Mouse (Mus musculus): Measurements from ENCODE around the gene Pld4.
"Not testable (repeated sequence)": the region's sequence is repeated elsewhere in the genome, so short reads cannot be mapped to it uniquely, and the experiment has no call there.

The Pld4 gene

DNA sequence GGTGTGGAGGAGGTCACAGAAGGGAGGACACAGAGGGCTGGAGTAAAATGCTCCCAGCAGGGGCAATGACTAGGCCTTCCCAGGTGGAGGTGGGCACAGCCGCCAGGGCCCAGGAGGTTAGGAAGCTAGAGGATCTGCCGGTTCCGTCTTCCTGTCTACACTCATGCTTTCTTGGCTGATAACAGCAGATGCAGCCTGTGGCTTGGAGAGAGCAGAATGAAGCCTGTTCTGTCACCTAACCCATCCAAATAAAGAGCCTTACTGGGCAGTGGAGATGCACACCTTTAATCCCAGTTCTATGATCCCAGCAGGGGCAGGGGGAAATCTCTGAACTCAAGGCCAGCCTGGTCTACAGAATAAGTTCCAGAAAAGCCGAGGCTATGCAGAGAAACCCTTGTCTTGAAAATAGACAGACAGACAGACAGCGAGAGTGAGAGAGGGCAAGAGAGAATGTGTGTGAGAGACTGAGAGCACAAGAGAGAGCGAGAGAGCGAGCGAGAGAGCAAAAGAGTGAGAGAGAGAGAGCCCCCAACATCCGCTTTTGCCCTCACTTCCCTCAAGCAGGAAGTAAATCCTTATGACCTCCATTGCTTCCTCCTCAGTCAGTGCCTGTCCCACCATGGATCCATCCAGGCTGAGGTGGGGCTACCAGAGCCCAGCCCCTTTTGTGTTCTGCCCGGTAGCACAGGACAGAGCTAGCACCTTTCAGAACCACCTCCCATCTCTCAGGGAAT is 38.9 kb downstream of the Pld4 start:
- peak in 1 of 2 experiments; percentile 8 for DNase-seq (ENCODE audit: inconsistent age in 2 of 2, low spot score in 1 of 2)

DNA sequence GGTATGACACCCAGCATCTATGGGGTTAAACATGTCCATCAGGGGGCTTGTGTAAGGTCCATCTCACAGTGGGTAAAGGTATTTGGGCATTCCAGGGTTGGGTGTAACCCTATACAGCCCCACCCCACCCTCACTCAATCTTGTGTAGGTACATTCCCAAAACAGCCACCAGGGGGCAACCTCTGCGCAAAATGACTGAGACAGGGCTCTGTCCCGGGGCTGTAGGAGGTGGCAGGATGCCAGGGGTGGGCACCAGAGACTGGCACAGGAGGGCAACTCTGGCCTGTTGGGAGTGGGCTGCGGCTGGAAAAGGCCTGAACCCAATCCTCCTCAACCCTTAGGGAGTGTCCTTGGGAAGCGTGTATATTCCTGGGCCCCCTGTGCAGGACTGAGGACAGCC is 40.0 kb downstream of the Pld4 start:
- peak; percentile 65 to 88 for DNase-seq (ENCODE audit: inconsistent age in 2 of 2, low spot score in 1 of 2)

DNA sequence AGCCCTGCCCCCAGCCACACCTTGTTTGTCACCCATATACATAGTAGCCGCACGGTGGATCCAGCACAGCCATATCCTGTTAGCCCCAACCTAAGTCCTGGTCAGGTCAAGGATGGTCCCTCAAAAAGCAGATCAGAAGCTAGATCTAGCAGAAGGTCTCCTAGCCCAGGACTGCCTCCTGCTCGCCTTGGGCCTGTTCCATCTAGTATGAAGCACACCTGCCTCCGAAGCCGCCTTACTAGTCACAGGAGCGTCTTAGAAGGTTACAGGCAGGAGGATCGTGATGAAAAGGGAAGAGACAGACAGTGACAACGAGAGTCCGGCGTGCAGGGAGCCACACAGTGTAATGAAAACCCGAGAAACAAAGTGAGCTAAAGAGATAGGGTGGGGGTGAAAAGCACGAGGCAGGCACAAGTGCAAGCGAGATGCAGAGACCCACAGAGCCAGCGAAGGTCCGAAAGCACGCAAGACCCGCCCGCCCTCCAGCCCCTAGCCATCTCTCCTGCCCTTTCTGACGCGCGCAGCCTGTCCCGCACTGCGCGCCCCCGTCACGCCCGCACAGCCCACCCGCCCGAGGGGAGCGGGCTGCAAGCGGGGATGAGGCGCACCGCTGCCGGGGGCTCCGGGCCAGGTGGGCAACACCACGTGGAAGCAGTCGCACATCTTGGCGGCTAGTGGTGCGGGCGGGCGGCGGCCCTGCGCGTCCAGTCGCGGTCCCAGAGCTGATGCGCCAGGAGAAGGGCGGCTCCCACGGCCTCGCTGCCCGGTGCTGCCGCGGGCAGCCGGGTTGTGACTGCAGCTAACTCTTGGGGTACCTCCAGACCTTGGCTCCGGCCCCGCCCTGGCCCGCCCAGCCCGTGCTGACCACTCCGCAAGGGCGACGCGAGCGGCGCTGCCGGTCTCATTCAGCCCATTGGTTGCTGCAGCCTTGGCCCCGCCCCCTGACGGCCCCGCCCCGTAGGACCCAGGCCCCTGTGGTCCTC is 41.7 kb downstream of the Pld4 start, which contains the start of gene Ahnak2:
Gene Ahnak2 (minus strand): TSS at position 794 of the 983 bp plus-strand sequence.
- DNase-seq (ENCODE audit: inconsistent age in 2 of 2, low spot score in 1 of 2), result peak; percentile 44 to 49

DNA sequence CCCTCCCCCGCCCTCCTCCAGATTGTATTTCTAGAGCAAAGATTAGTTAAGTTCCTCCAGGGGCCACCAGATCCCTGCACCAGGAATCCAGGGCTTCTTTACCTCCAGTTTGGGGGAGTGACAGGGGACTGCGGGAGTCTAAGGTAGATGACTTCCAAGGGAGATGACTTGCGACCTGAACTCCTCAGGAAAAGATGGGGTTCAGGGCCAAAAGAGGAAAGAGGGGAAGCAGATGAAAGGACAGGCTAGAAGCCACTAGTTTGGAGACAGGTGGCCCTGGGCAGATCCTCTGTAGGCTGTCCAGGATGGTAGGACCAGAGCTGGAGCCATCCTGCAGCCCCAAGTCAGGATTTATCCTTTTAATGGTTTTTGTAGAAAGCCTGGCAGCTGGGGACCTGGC is 42.5 kb downstream of the Pld4 start:
- no peak for DNase-seq (ENCODE audit: inconsistent age in 2 of 2, low spot score in 1 of 2)

DNA sequence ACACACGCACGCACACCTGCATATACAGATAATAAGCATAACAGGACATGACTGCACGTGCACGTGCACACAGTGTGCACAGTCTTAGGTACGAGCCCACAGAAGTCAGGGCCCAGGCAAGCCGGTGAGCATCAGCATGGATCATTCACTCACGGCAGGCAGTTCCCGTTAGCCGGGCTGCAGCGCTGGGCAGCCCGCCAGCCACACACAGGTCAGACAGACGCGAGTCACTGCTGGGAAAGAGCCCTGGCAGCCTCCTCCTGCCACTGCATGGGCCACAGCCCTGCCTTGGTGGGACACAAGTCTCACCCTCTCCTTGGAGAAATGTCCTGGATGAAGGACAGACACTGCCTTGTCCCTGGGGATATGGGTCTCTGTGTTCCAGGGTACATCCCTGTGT is 43.6 kb downstream of the Pld4 start:
- DNase-seq (ENCODE audit: inconsistent age in 2 of 2, low spot score in 1 of 2), result peak; percentile 47 to 65

DNA sequence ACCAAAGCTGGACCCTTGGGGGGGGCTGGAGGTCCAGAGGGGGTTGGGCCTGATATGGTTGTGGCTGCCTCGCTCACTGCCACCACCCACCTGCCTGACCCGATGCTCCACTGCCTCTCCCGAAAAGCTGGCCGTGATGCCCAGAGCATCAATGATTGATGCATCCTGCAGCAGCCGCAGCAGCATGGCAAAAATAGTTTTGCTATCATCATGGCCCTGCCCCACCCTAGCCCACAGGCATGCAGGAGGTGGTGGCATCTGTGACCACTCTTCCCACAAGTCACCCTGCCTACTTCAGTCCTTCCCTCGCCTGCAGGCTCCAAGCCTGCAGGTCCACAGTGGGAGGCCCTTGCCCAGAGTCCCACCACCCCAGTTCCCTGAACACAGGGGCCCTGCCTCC is 45.6 kb downstream of the Pld4 start:
- no peak for DNase-seq (ENCODE audit: inconsistent age in 2 of 2, low spot score in 1 of 2)

DNA sequence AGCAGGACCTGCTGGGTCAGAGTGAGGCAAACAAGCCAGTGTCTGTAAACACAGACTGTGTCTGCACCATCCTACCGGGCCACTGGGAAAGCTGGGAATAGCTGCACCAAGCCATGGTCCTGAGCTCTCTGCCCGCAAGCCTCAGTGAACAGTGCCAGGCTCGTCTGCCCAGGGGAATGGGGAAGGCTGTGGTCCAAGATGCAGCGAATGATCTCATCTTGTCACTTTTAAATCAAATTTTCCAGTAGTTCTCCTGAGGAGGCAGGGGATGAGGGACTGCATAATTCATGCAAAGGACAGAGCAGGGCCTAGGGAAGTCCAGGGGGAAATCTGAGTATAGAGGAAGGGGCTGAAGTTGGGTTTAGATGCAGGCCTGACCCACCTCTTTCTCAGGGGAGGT is 47.3 kb downstream of the Pld4 start:
- no peak for DNase-seq (ENCODE audit: inconsistent age in 2 of 2, low spot score in 1 of 2)

DNA sequence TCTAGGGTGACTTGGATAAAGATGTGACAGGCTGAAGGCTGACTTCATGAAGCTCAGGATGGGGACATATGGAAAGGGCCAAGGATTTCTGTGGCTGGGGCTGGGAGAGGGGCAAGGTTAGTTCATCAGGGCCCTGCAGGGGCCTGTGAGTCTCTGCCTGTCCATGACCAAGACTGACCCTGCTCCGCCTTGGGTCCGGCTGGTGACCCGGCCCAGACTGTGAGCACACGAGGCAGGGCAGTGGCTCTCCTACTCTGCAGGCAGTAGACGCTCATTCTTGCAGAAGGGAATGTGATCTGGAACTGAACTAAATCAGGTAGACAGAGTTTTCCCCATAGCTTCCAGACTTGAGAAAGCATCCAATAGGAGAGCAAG is 47.7 kb downstream of the Pld4 start:
- no peak for DNase-seq (ENCODE audit: inconsistent age in 2 of 2, low spot score in 1 of 2)

DNA sequence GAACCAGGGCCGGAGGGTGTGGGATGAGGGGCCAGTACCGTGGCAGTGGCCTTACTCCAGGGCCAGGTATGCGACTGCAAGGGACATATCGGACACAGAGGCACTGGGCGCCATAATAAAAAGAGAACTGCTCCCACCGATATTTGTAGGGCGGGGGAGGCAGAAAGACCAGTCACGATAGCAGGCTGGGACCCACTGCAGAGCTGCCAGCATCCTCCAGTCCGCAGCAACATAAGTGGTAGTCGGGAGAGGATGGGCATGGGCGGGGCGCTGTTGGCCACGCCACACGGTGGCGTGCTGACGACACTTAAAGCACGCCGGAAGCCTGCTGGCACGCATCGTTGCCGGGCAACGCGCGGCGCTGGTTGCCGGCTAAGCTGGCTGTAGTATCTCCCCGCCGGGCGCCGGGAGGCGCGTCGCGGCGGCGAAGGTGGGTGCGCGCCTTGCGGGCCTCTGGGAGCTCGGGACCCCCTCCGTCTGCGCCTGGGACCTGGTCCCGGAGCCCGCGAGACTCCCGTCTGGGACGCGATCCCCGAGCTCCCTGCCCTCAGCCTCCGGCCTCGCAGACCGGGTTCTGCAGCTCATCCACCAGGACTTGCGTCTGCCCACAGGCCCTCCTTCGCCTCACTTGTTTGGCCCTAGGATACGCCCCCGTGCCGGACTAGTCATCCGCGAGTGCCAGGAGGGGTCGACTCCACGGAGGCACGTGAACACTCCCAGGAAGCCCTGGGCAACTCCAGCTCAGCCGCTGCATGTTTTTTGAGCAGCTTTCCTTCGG is 48.3 kb downstream of the Pld4 start, which contains the start of gene Clba1:
Gene Clba1 (plus strand): TSS at position 351 of the 778 bp plus-strand sequence.
- DNase-seq (ENCODE audit: inconsistent age in 2 of 2, low spot score in 1 of 2), result peak; percentile 94 to 96

DNA sequence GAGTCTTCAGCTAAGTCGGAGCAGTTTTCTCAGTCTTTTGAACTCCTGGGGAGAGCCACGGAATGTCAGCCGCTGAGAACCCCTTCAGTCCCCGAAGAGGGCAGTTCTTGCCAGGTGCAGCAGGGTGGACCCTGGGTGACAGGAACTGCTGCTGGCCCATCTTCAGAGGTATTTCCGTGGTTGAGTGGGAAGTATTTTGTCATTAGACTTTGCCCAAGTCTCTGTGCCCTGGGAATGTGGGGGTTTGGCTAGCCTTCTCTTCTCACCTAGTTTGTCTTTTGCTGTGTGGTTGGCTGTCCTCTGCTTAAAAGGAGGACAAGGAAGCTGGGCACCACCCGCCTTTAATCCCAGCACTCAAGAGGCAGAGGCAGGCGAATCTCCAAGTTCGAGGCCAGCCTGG is 49.2 kb downstream of the Pld4 start:
- no peak for DNase-seq (ENCODE audit: inconsistent age in 2 of 2, low spot score in 1 of 2)

DNA sequence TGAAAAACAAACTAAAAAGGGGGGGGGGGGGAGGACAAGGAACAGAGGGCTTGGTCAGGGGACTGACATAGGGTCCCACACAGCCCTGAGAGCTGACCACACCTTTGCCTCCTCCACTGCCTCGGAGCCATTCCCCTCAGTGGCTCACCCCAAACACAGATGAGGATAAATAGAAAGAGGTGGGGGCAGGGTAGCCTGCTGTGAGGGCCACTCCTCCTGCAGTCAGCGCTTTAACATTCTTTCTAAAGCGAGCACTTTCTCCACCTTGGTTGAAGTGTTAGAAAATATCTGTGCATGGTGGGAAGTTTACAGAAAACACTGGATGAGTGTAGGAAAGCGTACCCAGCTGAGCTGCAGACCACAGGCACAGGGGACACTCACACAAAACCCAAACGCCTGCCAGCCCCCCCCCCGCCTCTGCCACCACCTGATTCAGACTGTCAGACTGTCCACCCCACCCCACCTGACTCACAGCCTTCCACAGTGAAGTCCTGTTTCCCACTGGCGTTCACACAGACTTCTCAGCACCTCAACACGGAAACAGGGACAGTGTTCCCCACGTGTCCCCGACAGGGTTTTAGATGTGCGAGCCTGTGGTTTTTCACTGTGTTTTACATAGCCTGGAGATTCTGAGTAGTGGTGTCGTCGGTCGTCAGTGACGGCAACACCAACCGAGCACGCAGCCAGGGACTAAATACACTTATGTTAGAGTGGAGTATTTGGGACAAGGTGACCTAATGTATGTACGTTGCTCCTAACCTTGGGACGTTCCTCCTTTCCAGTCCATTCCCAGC is 49.8 kb downstream of the Pld4 start:
- no peak for DNase-seq (ENCODE audit: inconsistent age in 2 of 2, low spot score in 1 of 2)

DNA sequence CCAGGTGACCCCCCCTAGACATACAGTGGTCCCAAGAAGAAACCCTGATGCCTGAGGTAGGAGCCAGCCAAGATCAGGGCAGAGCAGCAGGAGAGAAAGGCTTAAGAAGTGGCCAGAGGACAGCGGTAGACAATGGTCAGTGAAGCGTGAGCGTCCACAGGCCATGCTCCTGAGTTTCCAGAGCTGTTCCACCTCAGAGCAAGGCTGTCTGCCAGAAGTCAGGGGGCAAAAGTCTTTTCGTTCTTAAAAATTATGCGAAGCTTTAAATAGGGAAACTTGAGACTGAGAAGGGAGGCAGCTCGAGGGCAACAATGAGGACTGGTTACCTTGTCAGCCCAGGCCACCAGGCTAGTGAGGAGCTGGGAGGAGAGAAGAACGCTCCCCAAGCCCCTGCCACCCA is 52.9 kb downstream of the Pld4 start:
- no peak for DNase-seq (ENCODE audit: inconsistent age in 2 of 2, low spot score in 1 of 2)

DNA sequence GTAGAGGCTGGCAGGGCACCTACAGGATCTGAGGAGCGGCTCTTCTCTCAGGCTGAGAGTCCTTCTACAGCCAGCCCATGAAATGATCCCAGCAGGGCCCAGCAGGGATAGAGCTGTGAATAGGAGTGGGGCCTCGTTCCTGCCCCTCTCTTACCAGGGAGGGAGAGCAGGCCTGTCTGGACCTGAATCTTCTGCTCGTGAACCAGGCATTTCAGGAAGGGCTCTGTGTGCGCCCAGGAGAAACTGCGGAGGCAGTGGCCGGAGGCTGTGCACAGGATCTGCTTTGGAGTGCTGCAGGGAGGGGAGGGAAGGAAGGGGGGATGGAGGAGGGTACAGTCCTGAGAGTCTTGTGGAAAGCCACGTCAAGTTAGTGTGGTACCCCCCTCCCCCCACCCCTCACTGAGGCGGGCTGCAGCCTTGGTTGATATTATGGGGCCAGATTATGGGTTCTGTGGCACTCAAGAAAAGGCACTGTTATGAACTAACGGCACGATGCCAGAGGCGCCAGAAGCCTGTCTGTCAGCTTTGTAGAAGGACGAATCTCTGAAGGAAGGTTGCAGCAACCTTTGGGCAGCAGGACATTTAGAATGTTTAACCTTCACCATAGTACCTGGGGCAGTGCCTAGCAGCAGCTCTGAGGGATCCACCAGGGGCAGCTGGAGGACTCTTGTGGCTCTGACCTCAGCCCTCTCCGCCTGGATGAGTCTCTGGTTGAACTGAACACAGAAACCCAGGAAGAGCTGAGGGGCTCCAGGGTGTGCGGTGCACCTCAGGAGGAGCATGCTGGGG is 54.4 kb downstream of the Pld4 start:
- no peak for DNase-seq (ENCODE audit: inconsistent age in 2 of 2, low spot score in 1 of 2)

DNA sequence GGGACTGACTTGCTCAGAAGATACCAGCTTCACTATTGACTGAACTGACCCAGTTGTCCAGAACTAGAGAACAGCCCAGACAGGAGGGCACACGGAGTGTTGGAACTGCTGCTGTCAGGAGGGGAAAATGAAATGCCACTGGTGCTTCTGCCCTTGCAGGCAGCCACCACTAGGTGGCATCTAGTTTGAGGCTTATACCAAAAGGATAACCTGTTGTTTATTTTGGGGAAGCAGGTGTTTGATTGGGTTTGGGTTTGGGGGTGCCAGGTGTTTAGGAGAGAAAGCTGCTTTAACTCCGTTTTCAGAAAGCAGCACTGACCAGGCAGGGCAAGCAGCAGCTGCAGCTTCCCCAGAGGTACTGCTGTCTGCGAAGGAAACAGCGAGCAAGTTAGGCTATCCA is 55.8 kb downstream of the Pld4 start:
- DNase-seq (ENCODE audit: inconsistent age in 2 of 2, low spot score in 1 of 2), result peak in 1 of 2 experiments; percentile 76

DNA sequence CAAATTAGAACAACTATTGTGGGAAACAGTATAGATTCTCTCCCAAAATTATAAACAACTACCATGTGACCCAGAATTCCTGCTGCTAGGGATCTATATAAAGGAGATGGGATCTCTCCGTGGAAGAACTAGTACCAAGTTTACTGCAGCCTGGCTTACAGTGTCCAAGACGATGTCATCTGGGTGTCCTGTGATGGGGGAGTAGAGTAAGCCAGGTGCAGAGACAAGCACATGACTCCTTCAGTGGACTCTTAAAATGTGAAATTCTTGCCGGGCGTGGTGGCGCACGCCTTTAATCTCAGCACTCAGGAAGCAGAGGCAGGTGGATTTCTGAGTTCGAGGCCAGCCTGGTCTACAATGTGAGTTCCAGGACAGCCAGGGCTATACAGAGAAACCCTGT is 56.4 kb downstream of the Pld4 start:
- not testable (repeated sequence) for DNase-seq (ENCODE audit: inconsistent age in 2 of 2, low spot score in 1 of 2)

All from adrenal gland, adult (tissue).